Mouse (Mus musculus): ENCODE measurements around the gene Cd300ld3.
"Not testable (repeated sequence)": the region's sequence is repeated elsewhere in the genome, so short reads cannot be mapped to it uniquely, and the experiment has no call there.

The Cd300ld3 gene

DNA sequence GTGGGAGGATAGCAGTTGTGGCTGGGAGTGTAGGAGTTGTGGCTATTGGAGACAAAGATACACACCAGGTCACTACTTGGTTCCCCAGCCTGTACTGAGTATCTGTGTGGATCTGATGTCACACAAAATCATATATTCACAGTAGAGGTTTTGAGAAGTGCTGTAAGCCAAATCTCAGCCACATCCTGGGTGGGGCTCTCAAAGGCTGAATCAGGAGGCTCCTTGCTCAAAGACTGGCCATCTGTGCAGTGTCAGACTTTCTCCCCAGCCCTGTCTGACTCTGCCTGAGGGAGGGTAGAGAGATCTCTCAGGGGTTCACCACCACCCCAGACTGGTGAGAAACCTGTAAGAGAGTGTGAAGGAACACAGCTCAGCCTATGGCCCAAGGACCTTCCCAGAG is 6.3 kb upstream of the Cd300ld3 start:
- no peak for DNase-seq (ENCODE audit: low spot score in 2 of 2)

DNA sequence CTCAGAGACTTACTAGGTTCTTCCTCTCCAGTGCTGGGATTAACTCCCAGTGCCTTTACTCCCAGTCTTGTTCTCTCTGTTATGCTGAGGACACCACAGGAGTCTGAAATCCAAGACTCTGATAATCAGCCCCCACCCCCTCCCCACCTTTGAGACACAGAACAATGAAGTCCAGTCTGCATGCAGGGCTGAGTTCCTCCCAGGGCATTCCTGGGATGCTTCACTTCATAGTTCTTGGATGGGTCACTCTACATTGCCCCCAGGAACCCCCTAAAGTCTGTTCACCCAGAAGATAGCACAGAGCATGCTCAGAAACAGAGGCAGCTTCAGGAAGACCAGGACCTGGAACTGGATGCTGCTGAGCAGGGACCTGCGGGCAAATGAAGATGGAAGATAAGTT is 4.8 kb upstream of the Cd300ld3 start:
- no peak for DNase-seq (ENCODE audit: low spot score in 2 of 2)

DNA sequence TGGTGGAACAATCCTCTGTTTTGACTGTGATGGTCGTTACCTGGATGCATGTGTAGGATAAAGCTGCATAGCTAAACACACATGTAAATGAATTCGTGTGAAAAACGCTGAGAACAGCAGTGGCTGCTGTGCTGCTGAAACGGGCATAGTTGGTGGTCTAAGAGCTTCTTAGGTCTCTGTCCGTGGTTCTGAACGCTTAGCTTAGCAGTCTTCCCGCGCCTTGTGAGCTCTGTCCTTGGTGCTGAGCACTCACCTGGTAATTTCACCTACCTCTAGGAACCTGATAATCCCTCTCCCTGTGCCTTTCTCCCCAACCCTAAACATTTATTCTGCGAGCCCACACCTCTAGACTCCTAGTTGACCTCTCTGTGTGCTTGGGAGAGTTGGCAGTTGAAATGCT is 4.0 kb upstream of the Cd300ld3 start:
- DNase-seq (ENCODE audit: low spot score in 2 of 2): peak in 1 of 2 experiments; percentile 56

DNA sequence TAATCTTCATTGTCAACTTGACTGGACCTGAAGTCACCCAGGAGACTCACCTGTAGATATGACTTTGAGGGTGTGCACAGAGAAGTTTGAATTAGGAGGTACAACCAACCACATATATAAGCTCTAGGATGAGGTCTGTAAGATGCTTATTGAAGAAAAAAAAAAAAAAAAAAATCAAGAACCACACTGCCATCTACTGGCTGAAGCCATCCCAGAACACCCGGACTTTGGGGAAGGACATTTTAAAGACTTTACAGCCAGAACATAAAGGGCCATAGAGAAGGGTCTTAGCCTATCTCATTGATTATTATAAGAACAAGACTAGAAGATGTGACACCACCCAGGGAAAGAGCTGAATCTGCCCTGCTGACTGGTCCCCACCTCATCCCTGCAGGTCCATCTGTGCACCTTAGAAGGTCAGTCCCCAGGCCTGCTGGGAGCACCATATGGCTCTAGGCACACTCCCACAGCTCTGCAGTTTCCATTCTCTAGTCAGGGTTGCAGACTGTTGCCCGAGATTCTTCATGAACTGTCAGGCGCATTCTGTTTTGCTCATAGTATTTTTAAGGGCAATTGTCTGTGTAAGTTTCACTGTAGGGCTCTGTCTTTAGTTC is 1.2 kb upstream of the Cd300ld3 start:
- DNase-seq (ENCODE audit: low spot score in 2 of 2): no peak

DNA sequence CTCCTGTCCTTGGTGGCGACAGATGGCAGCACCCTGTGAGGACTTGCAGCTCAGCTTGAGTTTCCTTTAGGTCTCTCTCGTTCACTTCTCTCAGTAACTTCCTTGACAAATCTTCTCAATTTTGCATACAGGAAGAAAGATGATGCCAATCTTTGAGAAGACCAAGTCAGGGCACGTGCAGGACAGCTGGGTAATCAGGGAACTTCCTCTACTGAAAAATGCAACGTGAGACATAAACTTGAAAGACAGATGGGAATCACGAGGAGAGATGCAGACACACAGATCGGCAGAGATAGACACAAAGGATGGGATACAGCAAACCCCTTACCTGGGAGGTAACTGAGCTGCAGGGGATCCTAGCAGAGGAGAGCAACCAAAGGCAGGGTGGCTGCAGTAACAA is 10.5 kb downstream of the Cd300ld3 start, which contains the start of gene Cd300ld5:
Gene Cd300ld5, minus strand, starts transcription at position 101 of the 400 bp plus-strand sequence.
- not testable (repeated sequence) for DNase-seq (ENCODE audit: low spot score in 2 of 2)

DNA sequence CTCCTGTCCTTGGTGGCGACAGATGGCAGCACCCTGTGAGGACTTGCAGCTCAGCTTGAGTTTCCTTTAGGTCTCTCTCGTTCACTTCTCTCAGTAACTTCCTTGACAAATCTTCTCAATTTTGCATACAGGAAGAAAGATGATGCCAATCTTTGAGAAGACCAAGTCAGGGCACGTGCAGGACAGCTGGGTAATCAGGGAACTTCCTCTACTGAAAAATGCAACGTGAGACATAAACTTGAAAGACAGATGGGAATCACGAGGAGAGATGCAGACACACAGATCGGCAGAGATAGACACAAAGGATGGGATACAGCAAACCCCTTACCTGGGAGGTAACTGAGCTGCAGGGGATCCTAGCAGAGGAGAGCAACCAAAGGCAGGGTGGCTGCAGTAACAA is 21.3 kb downstream of the Cd300ld3 start, which contains the start of gene Cd300ld4:
Gene Cd300ld4, minus strand, starts transcription at position 101 of the 400 bp plus-strand sequence.
- not testable (repeated sequence) for DNase-seq (ENCODE audit: low spot score in 2 of 2)

DNA sequence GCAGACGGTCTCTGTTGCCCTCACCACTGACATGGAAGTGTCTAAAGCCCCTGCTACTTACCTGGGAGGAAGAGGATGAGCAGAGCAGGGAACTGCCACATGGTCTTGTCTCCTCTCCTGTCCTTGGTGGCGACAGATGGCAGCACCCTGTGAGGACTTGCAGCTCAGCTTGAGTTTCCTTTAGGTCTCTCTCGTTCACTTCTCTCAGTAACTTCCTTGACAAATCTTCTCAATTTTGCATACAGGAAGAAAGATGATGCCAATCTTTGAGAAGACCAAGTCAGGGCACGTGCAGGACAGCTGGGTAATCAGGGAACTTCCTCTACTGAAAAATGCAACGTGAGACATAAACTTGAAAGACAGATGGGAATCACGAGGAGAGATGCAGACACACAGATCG is 32.1 kb downstream of the Cd300ld3 start, which contains the start of gene Cd300ld2:
Gene Cd300ld2, minus strand, starts transcription at position 101 of the 400 bp plus-strand sequence.
- DNase-seq (ENCODE audit: low spot score in 2 of 2): not testable (repeated sequence)

DNA sequence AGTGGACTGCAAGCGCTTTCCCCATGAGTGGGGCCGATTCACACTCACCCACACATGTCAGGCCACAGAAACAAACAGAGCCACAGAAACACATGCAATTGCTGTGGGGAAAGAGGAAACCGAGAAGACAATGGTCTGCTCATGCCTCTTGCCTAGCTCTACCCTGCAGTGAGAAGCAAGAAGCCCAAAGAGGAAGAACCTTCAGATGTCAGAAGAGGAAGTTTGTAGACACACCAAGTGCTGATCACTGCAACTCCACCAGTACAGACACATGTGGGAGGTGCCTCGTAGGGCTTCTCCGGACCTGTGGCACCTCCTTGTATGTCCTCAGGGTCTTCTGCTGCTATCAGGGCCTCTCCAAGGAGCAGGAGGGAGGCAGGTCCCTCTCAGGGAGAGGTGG is 44.1 kb downstream of the Cd300ld3 start:
- peak in 1 of 2 experiments; percentile 20 for DNase-seq (ENCODE audit: low spot score in 2 of 2)

DNA sequence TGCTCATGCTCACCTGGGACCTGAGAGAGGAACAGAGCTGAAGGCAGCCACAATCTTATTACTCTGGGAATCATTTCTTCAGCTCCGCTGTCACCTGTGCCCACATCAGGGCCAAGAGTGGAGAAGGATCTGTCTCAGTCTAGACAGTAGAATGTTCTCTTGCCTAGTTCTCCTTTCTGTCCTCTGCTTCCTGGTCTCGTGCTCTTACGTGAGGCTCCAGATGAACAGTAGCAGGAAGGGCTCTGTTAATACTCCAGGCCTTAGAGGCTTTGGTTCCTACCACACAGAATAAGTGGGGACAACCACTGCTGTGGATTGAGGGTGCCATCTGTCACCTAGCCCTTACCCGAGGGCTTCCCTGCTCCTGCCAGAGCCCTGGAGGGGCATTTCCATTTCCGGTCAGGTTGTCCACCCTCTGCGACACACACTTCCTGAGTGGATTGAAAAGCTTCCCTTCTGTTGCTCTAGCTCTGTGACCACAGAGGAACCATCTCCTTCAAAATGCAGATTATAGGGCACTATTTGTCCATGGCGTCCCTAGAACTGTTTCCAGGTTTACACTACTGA is 46.7 kb downstream of the Cd300ld3 start, which contains the start of gene Cd300c2:
Gene Cd300c2, minus strand, starts transcription at position 407 of the 567 bp plus-strand sequence.
- DNase-seq (ENCODE audit: low spot score in 2 of 2): no peak

Measured in spleen, postnatal 10 days (tissue).